Mouse (Mus musculus) heart, adult 2 months (tissue): Measurements from ENCODE around the gene Grap. TPM values are rescaled to one million over a fixed set of nuclear protein-coding genes. Genes with fewer than 3 reads are reported as not detected.
"Not testable (repeated sequence)": the region's sequence is repeated elsewhere in the genome, so short reads cannot be mapped to it uniquely, and the experiment has no call there.

Experiments used
- DNase-seq, 2 experiments: peaks; one replicate each; pipeline ENCODE4 v3.0.0; 2021
- H3K27ac ChIP-seq: fragments of 200-600 bp; 2 replicates; pipeline ENCODE4 v1.8.1; 2022
- H3K27me3 ChIP-seq: fragments of 200-500 bp; 2 replicates; pipeline ENCODE4 v1.6.1; 2012; ENCODE audit warnings: mild to moderate bottlenecking, low read length, inconsistent platforms, mixed read lengths; ENCODE audit not compliant: control insufficient read depth, insufficient read depth
- H3K36me3 ChIP-seq: fragments of 200-500 bp; 2 replicates; pipeline ENCODE4 v1.6.1; 2012; ENCODE audit warnings: low read length, inconsistent platforms; ENCODE audit not compliant: control insufficient read depth, insufficient read depth
- H3K4me1 ChIP-seq: fragments of 200-500 bp; 2 replicates; pipeline ENCODE4 v1.6.1; 2011; ENCODE audit warnings: low read length; ENCODE audit not compliant: control insufficient read depth, insufficient read depth
- H3K4me3 ChIP-seq: fragments of 200-600 bp; 2 replicates; pipeline ENCODE4 v1.8.1; 2022
- H3K79me2 ChIP-seq: fragments of 200-500 bp; replicated peaks from 2 replicates; pipeline ENCODE4 v1.6.1; 2012; ENCODE audit warnings: mild to moderate bottlenecking, inconsistent platforms, low read length, moderate library complexity, mixed read lengths; ENCODE audit not compliant: control insufficient read depth, insufficient read depth
- H3K9ac ChIP-seq: fragments of 200-500 bp; 2 replicates; pipeline ENCODE4 v1.6.1; 2012; ENCODE audit warnings: low read depth, mild to moderate bottlenecking, control low read depth, inconsistent platforms, low read length, mixed read lengths
- CTCF ChIP-seq: fragments of 200-600 bp; IDR thresholded peaks from 2 replicates; pipeline ENCODE4 v1.8.1; 2022; ENCODE audit warnings: antibody characterized with exemption, mild to moderate bottlenecking, moderate library complexity
- EP300 ChIP-seq: fragments of 200-500 bp; IDR thresholded peaks from 2 replicates; pipeline ENCODE4 v1.6.1; 2011; ENCODE audit warnings: low read depth, low read length, control low read depth; ENCODE audit not compliant: insufficient read depth
- POLR2A ChIP-seq: fragments of 200-500 bp; IDR thresholded peaks from 2 replicates; pipeline ENCODE4 v1.6.1; 2011; ENCODE audit warnings: mild to moderate bottlenecking, low read depth, low read length, control low read depth; ENCODE audit not compliant: insufficient read depth
- WGBS: fragments of 180-500 bp; shearing (Covaris S2); methylation state at CpG from one replicate; pipeline ENCODE4 v1.1.7; 2018; 5-methylcytosine and 5-hydroxymethylcytosine counted together
- intact Hi-C: fragments of 180-260 bp; cut with DNase I; formaldehyde crosslinking; loops from one replicate; pipeline ENCODE4 v1.15.1; 2025
- polyA plus RNA-seq: library from polyadenylated mRNA; depleted of rRNA; stranded (reverse); fragments of >200 nt; gene quantifications from 2 replicates; pipeline ENCODE4 v1.2.3, GENCODE M21; 2012
- total RNA-seq, 2 experiments: library from RNA; stranded (reverse); gene quantifications; 2 replicates each; pipeline ENCODE4 v1.2.3; 2021

Grap gene
- total and polyA plus RNA-seq, 3 experiments, result 10.5 to 11.3 (median 10.6) TPM

- 57% methylated on average over 3 of the region's 3 CpGs for WGBS
- no peak overlapping the region for H3K4me3 ChIP-seq
- H3K27ac ChIP-seq, result no peak overlapping the region
- no peak overlapping the region for H3K9ac ChIP-seq
- H3K4me1 ChIP-seq, result no peaks in the 10 kb centered on the region
- no peaks in the 10 kb centered on the region; the same call in 1 of the 2 replicates for H3K27me3 ChIP-seq
- no peaks in the 10 kb centered on the region for H3K36me3 ChIP-seq
- H3K79me2 ChIP-seq, result no peaks in the 10 kb centered on the region
- no peak for DNase-seq
- intact Hi-C loops, result loop anchor here (2.0 to 10.0 kb wide), 2 partner anchors 85 to 435 kb away; no protein-coding TSS in a partner anchor
- no peak for TF ChIP-seq EP300
- TF ChIP-seq POLR2A, result no peak
- peak; percentile 59 for TF ChIP-seq CTCF
These were observed 23.4 kb upstream of the Grap start for GRCm38 (mm10) chr11:61629621-61630020.

- DNase-seq, intact Hi-C loops: not testable (repeated sequence)
These were observed 16.8 kb upstream of the Grap start for GRCm38 (mm10) chr11:61636309-61636708.

GRCm38 (mm10) chr11:61637413-61637812 lies 15.7 kb upstream of the Grap start:
- H3K79me2 ChIP-seq, result no peaks in the 10 kb centered on the region
- TF ChIP-seq CTCF, result no peak
- H3K9ac ChIP-seq, result no peak overlapping the region
- H3K4me3 ChIP-seq, result no peak overlapping the region
- WGBS, result 57% methylated on average over 1 of the region's 1 CpGs
- H3K36me3 ChIP-seq, result no peaks in the 10 kb centered on the region
- no peak for DNase-seq
- H3K27ac ChIP-seq, result no peak overlapping the region
- H3K4me1 ChIP-seq, result peaks cover 2% of the 10 kb centered on the region; the same call in 1 of the 2 replicates
- intact Hi-C loops, result no loop called here
- H3K27me3 ChIP-seq, result no peaks in the 10 kb centered on the region

More at GRCm38 (mm10) chr11:61636309-61636708, 16.8 kb upstream of the Grap start:
- over 99% methylated on average over 4 of the region's 4 CpGs for WGBS
- H3K4me1 ChIP-seq, H3K36me3 ChIP-seq, H3K79me2 ChIP-seq, H3K27me3 ChIP-seq, H3K27ac ChIP-seq, H3K9ac ChIP-seq, H3K4me3 ChIP-seq: not testable (repeated sequence)

- WGBS, result 80% methylated on average over 3 of the region's 3 CpGs
- no peak for DNase-seq
These were observed 15.2 kb upstream of the Grap start for GRCm38 (mm10) chr11:61637856-61638255.

GRCm38 (mm10) chr11:61638764-61639536 lies 14.1 kb upstream of the Grap start:
- H3K9ac ChIP-seq, result no peak overlapping the region
- 50% methylated on average over 12 of the region's 12 CpGs for WGBS
- intact Hi-C loops, result no loop called here

More at GRCm38 (mm10) chr11:61637856-61638255, 15.2 kb upstream of the Grap start:
- TF ChIP-seq CTCF, result no peak
- TF ChIP-seq POLR2A, result no peak
- no peak for TF ChIP-seq EP300
- Histone ChIP-seq H3K9ac (no peak overlapping the region), H3K4me3 (no peak overlapping the region), H3K27me3 (no peaks in the 10 kb centered on the region), H3K36me3 (no peaks in the 10 kb centered on the region), H3K4me1 (peaks cover 2% of the 10 kb centered on the region; the same call in 1 of the 2 replicates), H3K27ac (no peak overlapping the region), H3K79me2 (no peaks in the 10 kb centered on the region)
- intact Hi-C loops, result no loop called here

GRCm38 (mm10) chr11:61639601-61640177 lies 13.4 kb upstream of the Grap start:
- no peak overlapping the region for H3K4me3 ChIP-seq
- no peak overlapping the region for H3K27ac ChIP-seq
- WGBS, result 89% methylated on average over 6 of the region's 6 CpGs
- H3K79me2 ChIP-seq, result no peaks in the 10 kb centered on the region
- no peak overlapping the region for H3K9ac ChIP-seq
- intact Hi-C loops, result no loop called here
- H3K4me1 ChIP-seq, result peaks cover 5% of the 10 kb centered on the region
- no peaks in the 10 kb centered on the region for H3K27me3 ChIP-seq
- no peak for TF ChIP-seq POLR2A
- no peak for TF ChIP-seq CTCF
- no peak for TF ChIP-seq EP300
- DNase-seq, result no peak
- H3K36me3 ChIP-seq, result no peaks in the 10 kb centered on the region

More at GRCm38 (mm10) chr11:61638764-61639536, 14.1 kb upstream of the Grap start:
- Histone ChIP-seq H3K4me1 (peaks cover 3% of the 10 kb centered on the region; the same call in 1 of the 2 replicates), H3K27me3 (no peaks in the 10 kb centered on the region), H3K4me3 (no peak overlapping the region), H3K36me3 (no peaks in the 10 kb centered on the region), H3K79me2 (no peaks in the 10 kb centered on the region), H3K27ac (no peak overlapping the region)
- no peak for DNase-seq
- TF ChIP-seq POLR2A (no peak), CTCF (no peak), EP300 (no peak)

GRCm38 (mm10) chr11:61640585-61640984 lies 12.5 kb upstream of the Grap start:
- H3K9ac ChIP-seq, H3K27ac ChIP-seq, H3K79me2 ChIP-seq, H3K36me3 ChIP-seq, intact Hi-C loops, H3K4me3 ChIP-seq, H3K27me3 ChIP-seq, H3K4me1 ChIP-seq, DNase-seq: not testable (repeated sequence)
- whole genome bisulfite sequencing, result 46% methylated on average over 9 of the region's 9 CpGs
